Mouse (Mus musculus) heart, embryonic 14.5 days (tissue): ENCODE measurements around the gene Thsd7a. TPM values are rescaled to one million over a fixed set of nuclear protein-coding genes. Genes with fewer than 3 reads are reported as not detected.

Experiments used
- ATAC-seq: fragments of 200-750 bp; cut with Nextera tagmentation; 2 replicates; pipeline ENCODE4 v1.8.0; 2017; ENCODE audit warnings: low read depth, moderate TSS enrichment; ENCODE audit not compliant: insufficient number of reproducible peaks, insufficient read depth, low FRiP score
- H3K27ac ChIP-seq, 2 experiments: fragments of 200-500 bp in 1 of 2; fragments of 300-500 bp in 1 of 2; sonication (generic) in 1 of 2; replicated peaks in 1 of 2; 2 replicates each; pipeline ENCODE4 v1.5.1; 2012 to 2014; ENCODE audit warnings: low read depth in 2 of 2, low read length in 2 of 2, control low read depth in 1 of 2, mild to moderate bottlenecking in 1 of 2, mixed read lengths in 1 of 2; ENCODE audit not compliant: control insufficient read depth in 1 of 2, insufficient read depth in 1 of 2
- H3K27me3 ChIP-seq: fragments of 300-500 bp; sonication (generic); 2 replicates; pipeline ENCODE4 v1.6.1; 2014; ENCODE audit warnings: mild to moderate bottlenecking, low read length, control low read depth; ENCODE audit not compliant: control insufficient read depth, insufficient read depth
- H3K36me3 ChIP-seq: fragments of 300-500 bp; sonication (generic); 2 replicates; pipeline ENCODE4 v1.6.1; 2014; ENCODE audit warnings: mild to moderate bottlenecking, control low read depth, low read length, mixed read lengths; ENCODE audit not compliant: control insufficient read depth, insufficient read depth
- H3K4me1 ChIP-seq, 2 experiments: fragments of 200-500 bp in 1 of 2; fragments of 300-500 bp in 1 of 2; sonication (generic) in 1 of 2; 2 replicates each; pipeline ENCODE4 v1.6.1; 2012 to 2014; ENCODE audit warnings: low read length in 2 of 2, control low read depth in 1 of 2, mixed read lengths in 1 of 2; ENCODE audit not compliant: control insufficient read depth in 2 of 2, insufficient read depth in 2 of 2
- H3K4me2 ChIP-seq: fragments of 300-500 bp; sonication (generic); 2 replicates; pipeline ENCODE4 v1.6.1; 2014; ENCODE audit warnings: mild to moderate bottlenecking, low read length
- H3K4me3 ChIP-seq, 2 experiments: fragments of 200-500 bp in 1 of 2; fragments of 300-500 bp in 1 of 2; sonication (generic) in 1 of 2; 2 replicates each; pipeline ENCODE4 v1.5.1; 2012 to 2014; ENCODE audit warnings: low read length in 2 of 2, mild to moderate bottlenecking in 2 of 2, control low read depth in 1 of 2, low read depth in 1 of 2, moderate library complexity in 1 of 2; ENCODE audit not compliant: control insufficient read depth in 1 of 2, insufficient read depth in 1 of 2
- H3K9ac ChIP-seq: fragments of 300-500 bp; sonication (generic); 2 replicates; pipeline ENCODE4 v1.6.1; 2014; ENCODE audit warnings: mild to moderate bottlenecking, low read length
- H3K9me3 ChIP-seq: fragments of 300-500 bp; sonication (generic); 2 replicates; pipeline ENCODE4 v1.6.1; 2016; ENCODE audit warnings: low read length, control low read depth; ENCODE audit not compliant: control insufficient read depth
- WGBS: fragments of 180-500 bp; shearing (Covaris S2); extraction: QIAGEN DNeasy Blood & Tissue Kit; methylation state at CpG from one replicate; pipeline ENCODE4 v1.1.7; 2014; 5-methylcytosine and 5-hydroxymethylcytosine counted together
- polyA plus RNA-seq: library from polyadenylated mRNA; unstranded; fragments of >200 nt; fragmentation: Nextera tagmentation; extraction: Ambion mirVana; gene quantifications from 2 replicates; pipeline ENCODE4 v1.2.1, GENCODE M21; 2014

Gene Thsd7a
- polyA plus RNA-seq, 1 experiment from 2014 or later: 3.8 TPM

DNA sequence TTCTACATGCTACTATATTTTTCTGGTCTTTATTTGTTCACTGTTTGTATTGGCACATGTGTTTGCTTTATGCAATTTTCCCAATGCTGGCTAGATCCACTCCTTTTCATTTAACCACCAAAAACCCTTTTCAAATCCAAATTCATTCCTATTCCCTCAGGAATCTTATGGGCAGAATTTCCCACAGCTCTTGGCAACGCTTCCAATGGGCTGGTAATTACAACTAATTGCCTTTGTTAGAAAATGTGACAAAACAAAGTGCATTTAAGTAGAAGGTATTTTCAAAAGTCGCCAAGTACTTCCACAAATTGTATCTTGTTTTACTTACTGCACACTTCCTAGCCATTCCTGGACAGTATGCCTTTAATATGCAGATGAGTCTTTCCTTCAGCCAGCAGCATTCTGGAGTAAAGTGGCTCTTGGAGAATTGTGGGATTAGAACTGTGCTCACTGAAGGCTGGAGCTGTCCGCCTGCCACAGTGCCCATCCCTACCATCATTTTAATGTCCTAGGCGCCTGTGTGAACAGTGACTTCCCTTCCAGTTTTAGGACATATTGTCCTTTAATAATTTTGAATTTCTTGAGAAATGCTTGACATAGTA, 199.1 kb downstream of the Thsd7a start:
- no peak overlapping the region for H3K4me2 ChIP-seq
- H3K4me1 ChIP-seq: no peaks in the 10 kb centered on the region
- H3K9ac ChIP-seq: no peak overlapping the region
- no peaks in the 10 kb centered on the region for H3K9me3 ChIP-seq
- H3K4me3 ChIP-seq: no peak overlapping the region
- H3K36me3 ChIP-seq: no peaks in the 10 kb centered on the region
- WGBS: 74% methylated on average over 4 of the region's 4 CpGs
- no peak for ATAC-seq
- no peaks in the 10 kb centered on the region for H3K27me3 ChIP-seq
- H3K27ac ChIP-seq: no peak overlapping the region

GRCm38 (mm10) chr6:12544096-12544495, 205.1 kb downstream of the Thsd7a start:
- no peak overlapping the region for H3K27ac ChIP-seq
- no peak overlapping the region for H3K4me2 ChIP-seq
- H3K36me3 ChIP-seq: no peaks in the 10 kb centered on the region
- no peaks in the 10 kb centered on the region for H3K4me1 ChIP-seq
- WGBS: 63% methylated on average over 5 of the region's 5 CpGs
- no peak overlapping the region for H3K4me3 ChIP-seq
- no peak overlapping the region for H3K9ac ChIP-seq
- no peaks in the 10 kb centered on the region for H3K27me3 ChIP-seq
- H3K9me3 ChIP-seq: no peaks in the 10 kb centered on the region
- no peak for ATAC-seq

GRCm38 (mm10) chr6:12542496-12542895, 206.7 kb downstream of the Thsd7a start:
- no peaks in the 10 kb centered on the region for H3K4me1 ChIP-seq
- no peaks in the 10 kb centered on the region for H3K36me3 ChIP-seq
- no peak overlapping the region for H3K9ac ChIP-seq
- no peak for ATAC-seq
- no peaks in the 10 kb centered on the region for H3K9me3 ChIP-seq
- H3K27me3 ChIP-seq: no peaks in the 10 kb centered on the region
- WGBS: 66% methylated on average over 3 of the region's 3 CpGs
- no peak overlapping the region for H3K4me3 ChIP-seq
- H3K4me2 ChIP-seq: no peak overlapping the region
- no peak overlapping the region for H3K27ac ChIP-seq

- no peak for ATAC-seq
- H3K27ac ChIP-seq: no peak overlapping the region
- H3K9ac ChIP-seq: no peak overlapping the region
- no peak overlapping the region for H3K4me2 ChIP-seq
- H3K36me3 ChIP-seq: no peaks in the 10 kb centered on the region
- no peaks in the 10 kb centered on the region for H3K27me3 ChIP-seq
- no peaks in the 10 kb centered on the region for H3K4me1 ChIP-seq
- H3K9me3 ChIP-seq: no peaks in the 10 kb centered on the region
- H3K4me3 ChIP-seq: no peak overlapping the region
Measured at GRCm38 (mm10) chr6:12519121-12519520, 230.1 kb downstream of the Thsd7a start.

DNA sequence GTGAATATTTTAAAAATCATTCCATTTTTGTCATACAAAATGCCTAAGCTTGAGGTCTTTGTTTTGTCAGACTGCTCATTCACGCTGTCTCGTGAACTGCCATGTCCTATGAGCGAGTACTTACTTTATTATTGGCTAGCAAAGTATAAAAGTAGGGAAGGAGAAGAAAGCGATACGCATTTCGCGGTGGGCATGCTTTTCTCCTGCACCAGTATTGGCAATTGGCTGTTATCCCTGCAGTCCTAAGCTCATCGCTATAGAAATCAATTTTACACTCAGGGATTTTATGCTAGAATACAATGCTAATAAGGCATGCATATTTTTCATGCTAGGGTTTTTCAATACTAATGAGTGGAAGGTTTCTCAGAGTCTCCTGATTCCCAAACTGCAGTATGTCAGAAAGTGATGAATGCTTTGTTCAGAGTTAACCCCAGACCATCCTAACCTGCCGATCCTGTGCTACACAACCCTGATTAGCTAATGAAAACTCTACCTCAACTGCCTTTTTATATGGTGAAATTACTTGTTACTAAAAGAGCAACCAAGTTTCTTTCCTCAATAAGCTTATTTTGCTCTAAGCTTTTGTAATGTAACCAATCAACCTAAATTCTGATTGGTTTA, 230.8 kb downstream of the Thsd7a start:
- WGBS: 87% methylated on average over 9 of the region's 9 CpGs
- Histone ChIP-seq H3K4me2 (no peak overlapping the region), H3K27me3 (no peaks in the 10 kb centered on the region), H3K36me3 (no peaks in the 10 kb centered on the region), H3K27ac (no peak overlapping the region), H3K9me3 (no peaks in the 10 kb centered on the region), H3K4me3 (no peak overlapping the region), H3K9ac (no peak overlapping the region), H3K4me1 (no peaks in the 10 kb centered on the region)
- no peak for ATAC-seq

DNA sequence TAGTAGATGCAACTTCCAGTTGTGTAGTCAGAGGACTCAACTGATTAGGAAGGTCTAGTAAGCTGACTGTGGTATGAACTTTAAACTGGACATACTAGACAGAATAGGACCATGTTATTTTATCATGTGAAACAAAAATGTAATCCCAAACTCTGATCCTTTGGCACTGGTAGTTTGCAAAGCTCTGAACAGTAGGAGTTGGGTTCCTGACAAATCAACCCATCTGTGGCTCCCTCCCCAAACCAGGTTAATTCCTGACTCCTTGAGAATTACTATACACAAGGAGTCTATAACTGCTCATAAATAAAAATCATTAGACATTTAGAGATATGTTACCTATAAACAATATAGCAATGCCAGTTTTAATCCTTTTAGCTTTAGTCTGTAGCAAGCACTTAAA, 231.5 kb downstream of the Thsd7a start:
- Histone ChIP-seq H3K9me3 (no peaks in the 10 kb centered on the region), H3K4me1 (no peaks in the 10 kb centered on the region), H3K4me2 (no peak overlapping the region), H3K27ac (no peak overlapping the region), H3K4me3 (no peak overlapping the region), H3K27me3 (no peaks in the 10 kb centered on the region), H3K36me3 (no peaks in the 10 kb centered on the region), H3K9ac (no peak overlapping the region)
- no peak for ATAC-seq

GRCm38 (mm10) chr6:12506877-12507276, 242.3 kb downstream of the Thsd7a start:
- Histone ChIP-seq H3K36me3 (no peaks in the 10 kb centered on the region), H3K4me2 (no peak overlapping the region), H3K9ac (no peak overlapping the region), H3K4me3 (no peak overlapping the region), H3K27ac (no peak overlapping the region), H3K4me1 (no peaks in the 10 kb centered on the region), H3K27me3 (no peaks in the 10 kb centered on the region), H3K9me3 (no peaks in the 10 kb centered on the region)
- WGBS: 89% methylated on average over 2 of the region's 2 CpGs
- no peak for ATAC-seq

DNA sequence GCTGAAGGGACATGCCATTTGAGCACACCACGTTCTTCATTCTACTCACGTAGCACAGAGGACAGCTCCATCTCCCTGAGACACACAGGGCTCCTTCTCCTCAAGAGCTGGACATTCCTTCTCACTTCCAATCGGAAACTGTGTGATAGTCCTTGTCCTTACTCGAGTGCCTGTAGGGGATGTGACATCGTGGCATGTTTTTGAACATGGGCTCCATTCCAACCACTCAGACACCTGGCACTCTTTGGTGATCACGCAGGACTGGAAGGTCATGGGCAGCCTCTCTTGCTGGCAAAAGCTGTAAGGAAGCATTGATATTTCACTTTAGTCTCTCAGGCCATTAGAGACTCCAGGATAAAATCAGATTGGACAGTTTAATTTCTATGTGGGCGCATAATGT, 245.3 kb downstream of the Thsd7a start:
- H3K9ac ChIP-seq: no peak overlapping the region
- WGBS: 69% methylated on average over 7 of the region's 7 CpGs
- H3K27ac ChIP-seq: no peak overlapping the region
- no peak overlapping the region for H3K4me3 ChIP-seq
- no peaks in the 10 kb centered on the region for H3K9me3 ChIP-seq
- H3K4me1 ChIP-seq: no peaks in the 10 kb centered on the region
- H3K4me2 ChIP-seq: no peak overlapping the region
- no peaks in the 10 kb centered on the region for H3K36me3 ChIP-seq
- no peaks in the 10 kb centered on the region for H3K27me3 ChIP-seq
- ATAC-seq: no peak
